ENCODE assay signal across 27 mouse cellular contexts in genomic region chr13:58228624-58229023, GRCm38 (mm10). TPM values are rescaled to one million over a fixed set of nuclear protein-coding genes. Genes with fewer than 3 reads are reported as not detected.
DNase-seq lines count a peak whose midpoint lies in the region; ATAC-seq and TF ChIP-seq lines count a peak whose summit lies in the region.
"Had no signal": no experiment of that assay in that cellular context is flagged by ENCODE, and none has a peak within 500 bp of the region (broad histone marks: within the 10 kb centered on the region; RNA-seq: fewer than 3 reads in every experiment).

No protein-coding gene starts in this region.

- H3K27me3 ChIP-seq in heart, embryonic 11.5 days (ENCODE audit: control insufficient read depth, insufficient read depth, low read length), result no peaks in the 10 kb centered on the region
- H3K27me3 ChIP-seq in MEL (ENCODE audit: control insufficient read depth in 1 of 2, insufficient read depth in 2 of 2, low read length in 2 of 2), result no peaks in the 10 kb centered on the region
- no peaks in the 10 kb centered on the region for H3K27me3 ChIP-seq in liver, embryonic 13.5 days
- H3K27me3 ChIP-seq: CH12.LX; embryonic facial prominence, embryonic 12.5 days; embryonic facial prominence, embryonic 15.5 days; forebrain, embryonic 12.5 days; heart, embryonic 12.5 days; heart, embryonic 15.5 days; hindbrain, embryonic 15.5 days had no signal

- WGBS in heart, embryonic 11.5 days (ENCODE audit: insufficient replicate concordance), result 51% methylated on average over 2 of the region's 2 CpGs
- WGBS in liver, embryonic 13.5 days (ENCODE audit: insufficient replicate concordance), result 42% methylated on average over 2 of the region's 2 CpGs

- H3K4me1 ChIP-seq in heart, embryonic 11.5 days (ENCODE audit: control insufficient read depth, insufficient read depth, low read length), result no peaks in the 10 kb centered on the region
- peaks cover 0 to 4% of the 10 kb centered on the region in 2 experiments; a peak in 1 of 4 replicates for H3K4me1 ChIP-seq in MEL (ENCODE audit: control insufficient read depth in 1 of 2, insufficient read depth in 2 of 2, low read length in 2 of 2)
- H3K4me1 ChIP-seq in liver, embryonic 13.5 days (replicated peaks), result peaks cover 7% of the 10 kb centered on the region
- H3K4me1 ChIP-seq: embryonic facial prominence, embryonic 12.5 days; embryonic facial prominence, embryonic 15.5 days; forebrain, embryonic 12.5 days; heart, embryonic 12.5 days; heart, embryonic 15.5 days; hindbrain, embryonic 15.5 days had no signal

- H3K9me3 ChIP-seq in heart, embryonic 11.5 days (replicated peaks; ENCODE audit: control insufficient read depth, low read length), result no peaks in the 10 kb centered on the region
- H3K9me3 ChIP-seq in MEL (replicated peaks; ENCODE audit: insufficient read depth, low read length), result no peaks in the 10 kb centered on the region
- 0 out of 2 replicates have a peak, but pooled peaks cover 2% of the 10 kb centered on the region for H3K9me3 ChIP-seq in liver, embryonic 13.5 days (replicated peaks)
- H3K9me3 ChIP-seq: embryonic facial prominence, embryonic 12.5 days; embryonic facial prominence, embryonic 15.5 days; forebrain, embryonic 12.5 days; G1E; heart, embryonic 15.5 days; hindbrain, embryonic 15.5 days had no signal

- DNase-seq in heart, adult 11 months, result peak; percentile 62
- peak; percentile 39 for DNase-seq in MEL (ENCODE audit: low read depth, low spot score)
- no peak for DNase-seq in liver, embryonic 13.5 days
- DNase-seq in adrenal gland, postnatal 36 days, result no peak
- no peak for DNase-seq in right cerebral cortex, adult 18-20 months
- DNase-seq: adrenal gland, adult 8-10 months; adrenal gland, postnatal 25 days; B cell, adult 2 months; cerebellum, adult 11 months; cerebellum, adult 2 months; cerebellum, adult 9-11 months; cerebellum, postnatal 25 days; gastrocnemius, postnatal 10 days; gastrocnemius, postnatal 36 days; heart, postnatal 10 days; heart, postnatal 36 days had no signal

- no peak for TF ChIP-seq POLR2A in MEL (IDR thresholded peaks at IDR 0.05; ENCODE audit: control insufficient read depth in 1 of 2, insufficient read depth in 1 of 2, low read depth in 1 of 2, low read length in 2 of 2, poor library complexity in 1 of 2)

- H3K4me2 ChIP-seq in heart, embryonic 11.5 days, result no peak overlapping the region
- no peak overlapping the region for H3K4me2 ChIP-seq in liver, embryonic 13.5 days
- H3K4me2 ChIP-seq: embryonic facial prominence, embryonic 12.5 days; embryonic facial prominence, embryonic 15.5 days; forebrain, embryonic 12.5 days; heart, embryonic 12.5 days; heart, embryonic 15.5 days; hindbrain, embryonic 15.5 days had no signal

- H3K79me2 ChIP-seq in MEL (ENCODE audit: control insufficient read depth, insufficient read depth, low read length, poor library complexity), result no peaks in the 10 kb centered on the region

- TF ChIP-seq RAD21 in MEL (IDR thresholded peaks at IDR 0.05; ENCODE audit: low read depth, low read length), result no peak

- H3K27ac ChIP-seq in heart, embryonic 11.5 days (ENCODE audit: low read depth, low read length), result no peak overlapping the region
- no peak overlapping the region for H3K27ac ChIP-seq in MEL (ENCODE audit: control insufficient read depth, low read depth, low read length)
- H3K27ac ChIP-seq in liver, embryonic 13.5 days, result no peak overlapping the region
- H3K27ac ChIP-seq: embryonic facial prominence, embryonic 12.5 days; embryonic facial prominence, embryonic 15.5 days; forebrain, embryonic 12.5 days; heart, embryonic 15.5 days; hindbrain, embryonic 15.5 days had no signal

- no peak overlapping the region for H3K4me3 ChIP-seq in heart, embryonic 11.5 days (ENCODE audit: low read depth, low read length)
- H3K4me3 ChIP-seq in MEL (ENCODE audit: control insufficient read depth in 1 of 2, insufficient read depth in 1 of 2, low read depth in 2 of 2, low read length in 2 of 2), result no peak overlapping the region
- no peak overlapping the region for H3K4me3 ChIP-seq in liver, embryonic 13.5 days (replicated peaks)
- H3K4me3 ChIP-seq: embryonic facial prominence, embryonic 12.5 days; embryonic facial prominence, embryonic 15.5 days; forebrain, embryonic 12.5 days; heart, embryonic 12.5 days; heart, embryonic 15.5 days; hindbrain, embryonic 15.5 days had no signal

- ATAC-seq in heart, embryonic 11.5 days (replicated peaks; ENCODE audit: insufficient number of reproducible peaks, low FRiP score, low TSS enrichment), result no peak
- peak; percentile 59 for ATAC-seq in liver, embryonic 13.5 days (ENCODE audit: low read depth)
- ATAC-seq in megakaryocyte-erythroid progenitor cell, adult 5-6 weeks (replicated peaks; ENCODE audit: low FRiP score, low TSS enrichment, poor library complexity, severe bottlenecking), result peak; percentile 46
- ATAC-seq: forebrain, embryonic 16.5 days had no signal

- TF ChIP-seq EP300 in MEL (IDR thresholded peaks at IDR 0.05; ENCODE audit: low read depth in 1 of 2, low read length in 2 of 2), result peak; percentile 39 to 59; a peak in 2 of 4 replicates

- H3K36me3 ChIP-seq in heart, embryonic 11.5 days (ENCODE audit: control insufficient read depth, insufficient read depth, low read length), result no peaks in the 10 kb centered on the region
- peaks cover 0 to 8% of the 10 kb centered on the region in 2 experiments; a peak in 1 of 4 replicates for H3K36me3 ChIP-seq in MEL (ENCODE audit: control insufficient read depth in 1 of 2, insufficient read depth in 2 of 2, low read length in 2 of 2)
- no peaks in the 10 kb centered on the region for H3K36me3 ChIP-seq in liver, embryonic 13.5 days
- H3K36me3 ChIP-seq: embryonic facial prominence, embryonic 12.5 days; embryonic facial prominence, embryonic 15.5 days; G1E; heart, embryonic 15.5 days; hindbrain, embryonic 15.5 days had no signal

- H3K9ac ChIP-seq in heart, embryonic 11.5 days (ENCODE audit: low read depth, low read length), result no peak overlapping the region
- H3K9ac ChIP-seq in MEL (ENCODE audit: control insufficient read depth, low read depth, low read length, poor library complexity, severe bottlenecking), result no peak overlapping the region
- no peak overlapping the region for H3K9ac ChIP-seq in liver, embryonic 13.5 days
- H3K9ac ChIP-seq: embryonic facial prominence, embryonic 12.5 days; embryonic facial prominence, embryonic 15.5 days; forebrain, embryonic 12.5 days; heart, embryonic 12.5 days; heart, embryonic 15.5 days; hindbrain, embryonic 15.5 days had no signal

- no peak for TF ChIP-seq CTCF in MEL (IDR thresholded peaks at IDR 0.05 in 2 of 3, conservative IDR thresholded peaks at IDR 0.05 in 1 of 3; ENCODE audit: control insufficient read depth in 1 of 3, insufficient read depth in 1 of 3, low read depth in 2 of 3, low read length in 3 of 3, poor library complexity in 1 of 3, severe bottlenecking in 1 of 3)

TF ChIP-seq in MEL, 35 proteins besides CTCF, POLR2A, EP300 and RAD21 (continues in another document):
- TF ChIP-seq BHLHE40 (IDR thresholded peaks at IDR 0.05; ENCODE audit: borderline replicate concordance, low read depth, low read length) (no peak), RCOR1 (IDR thresholded peaks at IDR 0.05; ENCODE audit: low read depth, low read length) (peak; percentile 23; the same call in 1 of the 2 replicates), E2F4 (IDR thresholded peaks at IDR 0.05; ENCODE audit: borderline replicate concordance, low read depth, low read length) (no peak), ZC3H11A (IDR thresholded peaks at IDR 0.05; ENCODE audit: low read depth, low read length) (no peak), POLR2AphosphoS2 (IDR thresholded peaks at IDR 0.05; ENCODE audit: low read length) (no peak), ETS1 (IDR thresholded peaks at IDR 0.05; ENCODE audit: low read depth, low read length) (no peak), MAX (IDR thresholded peaks at IDR 0.05; ENCODE audit: low read length) (no peak), MYC (IDR thresholded peaks at IDR 0.05; ENCODE audit: low read depth, low read length) (no peak), MXI1 (IDR thresholded peaks at IDR 0.05; ENCODE audit: low read depth, low read length) (no peak), MAZ (IDR thresholded peaks at IDR 0.05; ENCODE audit: low read depth, low read length) (no peak), ZNF384 (IDR thresholded peaks at IDR 0.05; ENCODE audit: low read depth, low read length) (no peak), NRF1 (IDR thresholded peaks at IDR 0.05; ENCODE audit: insufficient read depth, low read depth, low read length, poor library complexity, severe bottlenecking) (no peak), CHD2 (IDR thresholded peaks at IDR 0.05; ENCODE audit: low read length) (no peak), MEF2A (IDR thresholded peaks at IDR 0.05; ENCODE audit: extremely low read depth, insufficient replicate concordance, low read depth, low read length, poor library complexity, severe bottlenecking) (no peak), UBTF (IDR thresholded peaks at IDR 0.05; ENCODE audit: borderline replicate concordance, insufficient read depth, low read depth, low read length) (no peak), MAFK (IDR thresholded peaks at IDR 0.05; ENCODE audit: borderline replicate concordance, low read depth, low read length) (no peak), TAL1 (IDR thresholded peaks at IDR 0.05; ENCODE audit: low read length) (no peak; the same call in 1 of the 2 replicates), JUND (IDR thresholded peaks at IDR 0.05; ENCODE audit: low read depth, low read length) (no peak)

RNA-seq across cellular contexts. Expression of gene Ubqln1, which starts 13.2 kb away (rescaled TPM):
- polyA plus RNA-seq in heart, embryonic 11.5 days (2014; fragmentation: Nextera tagmentation; extraction: Ambion mirVana), result 71.6 and 91.5 TPM in 2 replicates
- 68.6 and 77.2 TPM in 2 replicates for total RNA-seq in MEL (2012; rRNA removed)
- 100 to 1,000 TPM in 1 of 2 experiments, not detected in 1; 146 TPM for polyA plus RNA-seq in MEL (2012; ENCODE audit: insufficient read depth in 1 of 2, insufficient read length in 2 of 2, low read depth in 1 of 2, low replicate concordance in 2 of 2, missing spikeins in 1 of 2)
- polyA plus RNA-seq in liver, embryonic 13.5 days (2015; fragmentation: Nextera tagmentation; extraction: Ambion mirVana), result 46.0 and 57.4 TPM in 2 replicates
- total RNA-seq in megakaryocyte-erythroid progenitor cell, adult 5-6 weeks (2014; fragmentation: Nextera tagmentation), result 72.5 and 79.4 TPM in 2 replicates
- total RNA-seq in megakaryocyte-erythroid progenitor cell, adult 5-6 weeks (2017), result 76.5 and 87.6 TPM in 2 replicates
- total RNA-seq in adrenal gland, postnatal 36 days (2021), result 100 to 1,000 TPM; 123 to 141 TPM

RNA-seq across cellular contexts. Expression of gene Gkap1, which starts 46.9 kb away (rescaled TPM):
- polyA plus RNA-seq in heart, embryonic 11.5 days (2014; fragmentation: Nextera tagmentation; extraction: Ambion mirVana), result 22.7 TPM in 2 replicates
- total RNA-seq in MEL (2012; rRNA removed), result 26.7 and 27.6 TPM in 2 replicates
- 10 to 100 TPM in 1 of 2 experiments, not detected in 1; 34.1 TPM for polyA plus RNA-seq in MEL (2012; ENCODE audit: insufficient read depth in 1 of 2, insufficient read length in 2 of 2, low read depth in 1 of 2, low replicate concordance in 2 of 2, missing spikeins in 1 of 2)
- 4.6 and 6.0 TPM in 2 replicates for polyA plus RNA-seq in liver, embryonic 13.5 days (2015; fragmentation: Nextera tagmentation; extraction: Ambion mirVana)
- 13.4 and 20.4 TPM in 2 replicates for total RNA-seq in megakaryocyte-erythroid progenitor cell, adult 5-6 weeks (2014; fragmentation: Nextera tagmentation)
- 27.6 and 33.6 TPM in 2 replicates for total RNA-seq in megakaryocyte-erythroid progenitor cell, adult 5-6 weeks (2017)
- total RNA-seq in adrenal gland, postnatal 36 days (2021), result 10 to 100 TPM; 42.6 to 91.2 TPM

Comparison
In these comparisons a context has a peak if more than half of its experiments do, and no peak if none do; other contexts are left out.
1. DNase-seq: peak in heart, adult 11 months (single experiment) and MEL (single experiment); none in liver, embryonic 13.5 days (single experiment), adrenal gland, postnatal 36 days (0 of 2) and right cerebral cortex, adult 18-20 months (single experiment).